Comparison of ENCODE assay signal across 29 mouse cellular contexts in genomic region chr19:8705026-8705708, GRCm38 (mm10). TPM values are rescaled to one million over a fixed set of nuclear protein-coding genes. Genes with fewer than 3 reads are reported as not detected.
DNase-seq lines count a peak whose midpoint lies in the region; ATAC-seq and TF ChIP-seq lines count a peak whose summit lies in the region.
"Had no signal": no experiment of that assay in that cellular context is flagged by ENCODE, and none has a peak within 500 bp of the region (broad histone marks: within the 10 kb centered on the region; RNA-seq: fewer than 3 reads in every experiment).

No protein-coding gene starts in this region.

- H3K36me3 ChIP-seq in liver, embryonic 12.5 days = peaks cover 42% of the 10 kb centered on the region
- peaks cover 37% of the 10 kb centered on the region for H3K36me3 ChIP-seq in ES-Bruce4 (ENCODE audit: control insufficient read depth, insufficient read depth, low read length, poor library complexity, severe bottlenecking)
- peaks cover 42% of the 10 kb centered on the region for H3K36me3 ChIP-seq in limb, embryonic 10.5 days
- peaks cover 25% of the 10 kb centered on the region for H3K36me3 ChIP-seq in stomach, postnatal 0 days (ENCODE audit: control insufficient read depth, insufficient read depth, low read length)
- H3K36me3 ChIP-seq in forebrain, embryonic 11.5 days (ENCODE audit: control insufficient read depth, insufficient read depth, low read length) = peaks cover 18% of the 10 kb centered on the region

- H3K4me1 ChIP-seq in liver, embryonic 12.5 days = peaks cover 38% of the 10 kb centered on the region
- H3K4me1 ChIP-seq in ES-Bruce4 (ENCODE audit: control insufficient read depth, insufficient read depth, low read length) = peaks cover 3% of the 10 kb centered on the region
- no peaks in the 10 kb centered on the region for H3K4me1 ChIP-seq in limb, embryonic 10.5 days
- no peaks in the 10 kb centered on the region for H3K4me1 ChIP-seq in stomach, postnatal 0 days (replicated peaks; ENCODE audit: control insufficient read depth, insufficient read depth)
- H3K4me1 ChIP-seq in forebrain, embryonic 11.5 days (replicated peaks; ENCODE audit: control insufficient read depth, insufficient read depth, low read length) = no peaks in the 10 kb centered on the region
- H3K4me1 ChIP-seq: embryonic facial prominence, embryonic 12.5 days; forebrain, embryonic 15.5 days had no signal

- no peaks in the 10 kb centered on the region for H3K9me3 ChIP-seq in liver, embryonic 12.5 days (replicated peaks)
- no peaks in the 10 kb centered on the region for H3K9me3 ChIP-seq in ES-Bruce4 (replicated peaks; ENCODE audit: control insufficient read depth, insufficient read depth, low read length, poor library complexity, severe bottlenecking)
- no peaks in the 10 kb centered on the region for H3K9me3 ChIP-seq in limb, embryonic 10.5 days (replicated peaks)
- no peaks in the 10 kb centered on the region for H3K9me3 ChIP-seq in stomach, postnatal 0 days (ENCODE audit: control insufficient read depth, low read length)
- H3K9me3 ChIP-seq in forebrain, embryonic 11.5 days (ENCODE audit: control insufficient read depth, low read length) = no peaks in the 10 kb centered on the region
- H3K9me3 ChIP-seq: embryonic facial prominence, embryonic 12.5 days; forebrain, embryonic 15.5 days; hindbrain, embryonic 10.5 days; kidney, embryonic 15.5 days; limb, embryonic 15.5 days; lung, embryonic 15.5 days; megakaryocyte, embryonic 14.5 days had no signal

- no peak for TF ChIP-seq CTCF in ES-Bruce4 (IDR thresholded peaks at IDR 0.05; ENCODE audit: low read depth, low read length)
- TF ChIP-seq CTCF in stomach, postnatal 0 days (IDR thresholded peaks at IDR 0.05; ENCODE audit: low read depth) = no peak

- H3K27ac ChIP-seq in liver, embryonic 12.5 days = peak overlapping the region; percentile 66
- H3K27ac ChIP-seq in ES-Bruce4 (ENCODE audit: insufficient read depth, low read length) = peak overlapping the region; percentile 73
- H3K27ac ChIP-seq in limb, embryonic 10.5 days = 0 out of 2 replicates have a peak overlapping the region, but pooled peaks have one; percentile 25
- peak overlapping the region; percentile 61 for H3K27ac ChIP-seq in stomach, postnatal 0 days (replicated peaks)
- no peak overlapping the region for H3K27ac ChIP-seq in forebrain, embryonic 11.5 days (ENCODE audit: low read depth, low read length)
- H3K27ac ChIP-seq: embryonic facial prominence, embryonic 12.5 days; forebrain, embryonic 15.5 days; hindbrain, embryonic 10.5 days; kidney, embryonic 15.5 days; limb, embryonic 15.5 days; lung, embryonic 15.5 days had no signal

- no peak for DNase-seq in liver
- no peak for DNase-seq in limb, embryonic 10.5 days (ENCODE audit: low spot score)
- DNase-seq in stomach, postnatal 0 days (ENCODE audit: low spot score) = no peak
- no peak for DNase-seq in heart, postnatal 25 days (ENCODE audit: low spot score)
- DNase-seq in forebrain, embryonic 11.5 days (ENCODE audit: low spot score) = no peak
- DNase-seq: adrenal gland, adult 8-10 months; cerebellum, adult 11-12 months; cerebellum, postnatal 10 days; heart, adult 11 months; kidney, postnatal 4 days; lung, postnatal 36 days; midbrain, embryonic 14.5 days; thymus, postnatal 4 days had no signal

- intact Hi-C loops in heart, postnatal 25 days (cut with DNase I) = no loop called here

- no peak overlapping the region for H3K4me2 ChIP-seq in liver, embryonic 12.5 days
- no peak overlapping the region for H3K4me2 ChIP-seq in stomach, postnatal 0 days (replicated peaks; ENCODE audit: low read depth)
- H3K4me2 ChIP-seq in forebrain, embryonic 11.5 days (ENCODE audit: low read depth, low read length, severe bottlenecking) = no peak overlapping the region
- H3K4me2 ChIP-seq: embryonic facial prominence, embryonic 12.5 days; forebrain, embryonic 15.5 days; heart, embryonic 11.5 days; kidney, embryonic 15.5 days; limb, embryonic 15.5 days; lung, embryonic 15.5 days had no signal

- no peak for TF ChIP-seq POLR2A in ES-Bruce4 (IDR thresholded peaks at IDR 0.05; ENCODE audit: insufficient read depth, low read length)

- H3K27me3 ChIP-seq in liver, embryonic 12.5 days (replicated peaks) = no peaks in the 10 kb centered on the region
- H3K27me3 ChIP-seq in ES-Bruce4 (ENCODE audit: control insufficient read depth, insufficient read depth, low read length, poor library complexity, severe bottlenecking) = no peaks in the 10 kb centered on the region
- no peaks in the 10 kb centered on the region for H3K27me3 ChIP-seq in limb, embryonic 10.5 days (ENCODE audit: low read depth, poor library complexity, severe bottlenecking)
- H3K27me3 ChIP-seq in stomach, postnatal 0 days (ENCODE audit: control insufficient read depth, insufficient read depth, low read length) = no peaks in the 10 kb centered on the region
- no peaks in the 10 kb centered on the region for H3K27me3 ChIP-seq in forebrain, embryonic 11.5 days (ENCODE audit: control insufficient read depth, insufficient read depth, low read length)
- H3K27me3 ChIP-seq: embryonic facial prominence, embryonic 12.5 days; forebrain, embryonic 15.5 days; kidney, embryonic 15.5 days; limb, embryonic 15.5 days; lung, embryonic 15.5 days; megakaryocyte, embryonic 14.5 days had no signal

- ATAC-seq in liver, embryonic 12.5 days = no peak
- ATAC-seq in stomach, postnatal 0 days (ENCODE audit: low FRiP score, low TSS enrichment) = 0 out of 2 replicates have a peak, but pooled peaks have one; percentile 44
- no peak for ATAC-seq in forebrain, embryonic 11.5 days (replicated peaks; ENCODE audit: low FRiP score)
- ATAC-seq: activated CD4-positive, CD25-positive, alpha-beta regulatory T cell, adult 4 months; forebrain, embryonic 15.5 days; intestine, postnatal 0 days had no signal

- 80% methylated on average over 6 of the region's 6 CpGs for WGBS in liver, embryonic 12.5 days (ENCODE audit: insufficient replicate concordance)
- 83% methylated on average over 6 of the region's 6 CpGs for WGBS in limb, embryonic 10.5 days
- 62% methylated on average over 6 of the region's 6 CpGs for WGBS in stomach, postnatal 0 days
- WGBS in forebrain, embryonic 11.5 days = 75% methylated on average over 6 of the region's 6 CpGs

- no peak overlapping the region for H3K4me3 ChIP-seq in liver, embryonic 12.5 days
- no peak overlapping the region for H3K4me3 ChIP-seq in ES-Bruce4 (ENCODE audit: low read depth, low read length)
- no peak overlapping the region for H3K4me3 ChIP-seq in limb, embryonic 10.5 days
- no peak overlapping the region for H3K4me3 ChIP-seq in stomach, postnatal 0 days (ENCODE audit: low read depth, low read length)
- no peak overlapping the region for H3K4me3 ChIP-seq in forebrain, embryonic 11.5 days (ENCODE audit: low read depth, low read length)
- H3K4me3 ChIP-seq: embryonic facial prominence, embryonic 12.5 days; forebrain, embryonic 15.5 days; hindbrain, embryonic 10.5 days; kidney, embryonic 15.5 days; limb, embryonic 15.5 days; lung, embryonic 15.5 days; megakaryocyte, embryonic 14.5 days had no signal

- no peak overlapping the region for H3K9ac ChIP-seq in liver, embryonic 12.5 days
- no peak overlapping the region for H3K9ac ChIP-seq in ES-Bruce4 (ENCODE audit: low read depth, poor library complexity, severe bottlenecking)
- no peak overlapping the region for H3K9ac ChIP-seq in stomach, postnatal 0 days (ENCODE audit: low read length)
- H3K9ac ChIP-seq in forebrain, embryonic 11.5 days (ENCODE audit: low read length) = no peak overlapping the region
- H3K9ac ChIP-seq: embryonic facial prominence, embryonic 12.5 days; forebrain, embryonic 15.5 days; kidney, embryonic 15.5 days; limb, embryonic 15.5 days; lung, embryonic 15.5 days had no signal

- TF ChIP-seq EP300 in ES-Bruce4 (IDR thresholded peaks at IDR 0.05; ENCODE audit: insufficient read depth, low read depth, low read length) = no peak
- TF ChIP-seq EP300 in stomach, postnatal 0 days (optimal IDR thresholded peaks at IDR 0.05) = no peak

RNA-seq across cellular contexts. Expression of gene Slc3a2, which starts 18.0 kb away (rescaled TPM):
- 133 and 141 TPM in 2 replicates for polyA plus RNA-seq in liver, embryonic 12.5 days (2016; fragmentation: Nextera tagmentation; extraction: Ambion mirVana)
- polyA plus RNA-seq in ES-Bruce4 (2011; ENCODE audit: insufficient read depth, insufficient read length, low read depth, missing spikeins) = 170 TPM in 2 replicates
- 119 and 128 TPM in 2 replicates for polyA plus RNA-seq in limb, embryonic 10.5 days (2016; fragmentation: Nextera tagmentation; extraction: Ambion mirVana)
- 82.5 and 87.0 TPM in 2 replicates for polyA plus RNA-seq in stomach, postnatal 0 days (2015; fragmentation: Nextera tagmentation; extraction: Ambion mirVana)
- total RNA-seq in heart, postnatal 25 days (2021) = 10 to 100 TPM; 36.1 to 38.0 TPM
- 132 and 143 TPM in 2 replicates for polyA plus RNA-seq in forebrain, embryonic 11.5 days (2014; fragmentation: Nextera tagmentation; extraction: Ambion mirVana)

RNA-seq across cellular contexts. Expression of gene Wdr74, which starts 30.5 kb away (rescaled TPM):
- polyA plus RNA-seq in liver, embryonic 12.5 days (2016; fragmentation: Nextera tagmentation; extraction: Ambion mirVana) = 87.1 and 95.9 TPM in 2 replicates
- 81.1 and 97.0 TPM in 2 replicates for polyA plus RNA-seq in ES-Bruce4 (2011; ENCODE audit: insufficient read depth, insufficient read length, low read depth, missing spikeins)
- polyA plus RNA-seq in limb, embryonic 10.5 days (2016; fragmentation: Nextera tagmentation; extraction: Ambion mirVana) = 121 and 145 TPM in 2 replicates
- 55.6 and 55.7 TPM in 2 replicates for polyA plus RNA-seq in stomach, postnatal 0 days (2015; fragmentation: Nextera tagmentation; extraction: Ambion mirVana)
- 10 to 100 TPM; 17.9 to 18.9 TPM for total RNA-seq in heart, postnatal 25 days (2021)
- polyA plus RNA-seq in forebrain, embryonic 11.5 days (2014; fragmentation: Nextera tagmentation; extraction: Ambion mirVana) = 79.5 and 89.2 TPM in 2 replicates

RNA-seq across cellular contexts. Expression of gene 1700092M07Rik, which starts 35.4 kb away (rescaled TPM):
- 2.1 and 2.3 TPM in 2 replicates for polyA plus RNA-seq in liver, embryonic 12.5 days (2016; fragmentation: Nextera tagmentation; extraction: Ambion mirVana)
- polyA plus RNA-seq in ES-Bruce4 (2011; ENCODE audit: insufficient read depth, insufficient read length, low read depth, missing spikeins) = 2.2 TPM in 1 of 2 replicates, not detected in the other
- 2.8 and 3.1 TPM in 2 replicates for polyA plus RNA-seq in limb, embryonic 10.5 days (2016; fragmentation: Nextera tagmentation; extraction: Ambion mirVana)
- polyA plus RNA-seq in stomach, postnatal 0 days (2015; fragmentation: Nextera tagmentation; extraction: Ambion mirVana) = 0.59 and 0.62 TPM in 2 replicates
- not detected for total RNA-seq in heart, postnatal 25 days (2021)
- polyA plus RNA-seq in forebrain, embryonic 11.5 days (2014; fragmentation: Nextera tagmentation; extraction: Ambion mirVana) = 2.3 and 3.1 TPM in 2 replicates
- total RNA-seq: gastrocnemius, adult 8-10 months had no signal
- polyA plus RNA-seq: activated CD4-positive, CD25-positive, alpha-beta regulatory T cell, adult 4 months; cortical plate, adult 2 months; small intestine, adult 2 months had no signal

RNA-seq across cellular contexts. Expression of gene Stx5a, which starts 36.0 kb away (rescaled TPM):
- polyA plus RNA-seq in liver, embryonic 12.5 days (2016; fragmentation: Nextera tagmentation; extraction: Ambion mirVana) = 56.2 and 58.4 TPM in 2 replicates
- 45.6 and 47.1 TPM in 2 replicates for polyA plus RNA-seq in ES-Bruce4 (2011; ENCODE audit: insufficient read depth, insufficient read length, low read depth, missing spikeins)
- polyA plus RNA-seq in limb, embryonic 10.5 days (2016; fragmentation: Nextera tagmentation; extraction: Ambion mirVana) = 99.3 and 134 TPM in 2 replicates
- 81.9 and 82.2 TPM in 2 replicates for polyA plus RNA-seq in stomach, postnatal 0 days (2015; fragmentation: Nextera tagmentation; extraction: Ambion mirVana)
- total RNA-seq in heart, postnatal 25 days (2021) = 10 to 100 TPM; 27.6 to 31.0 TPM
- 88.4 and 93.8 TPM in 2 replicates for polyA plus RNA-seq in forebrain, embryonic 11.5 days (2014; fragmentation: Nextera tagmentation; extraction: Ambion mirVana)

RNA-seq across cellular contexts. Expression of gene Chrm1, which starts 41.6 kb away (rescaled TPM):
- polyA plus RNA-seq in liver, embryonic 12.5 days (2016; fragmentation: Nextera tagmentation; extraction: Ambion mirVana) = not detected in 2 replicates
- not detected in 2 replicates for polyA plus RNA-seq in ES-Bruce4 (2011; ENCODE audit: insufficient read depth, insufficient read length, low read depth, missing spikeins)
- 0.10 TPM in 1 of 2 replicates, not detected in the other for polyA plus RNA-seq in limb, embryonic 10.5 days (2016; fragmentation: Nextera tagmentation; extraction: Ambion mirVana)
- 1.4 and 1.8 TPM in 2 replicates for polyA plus RNA-seq in stomach, postnatal 0 days (2015; fragmentation: Nextera tagmentation; extraction: Ambion mirVana)
- not detected for total RNA-seq in heart, postnatal 25 days (2021)
- polyA plus RNA-seq in forebrain, embryonic 11.5 days (2014; fragmentation: Nextera tagmentation; extraction: Ambion mirVana) = 0.13 TPM in 1 of 2 replicates, not detected in the other
- total RNA-seq: gastrocnemius, adult 8-10 months had no signal
- polyA plus RNA-seq: activated CD4-positive, CD25-positive, alpha-beta regulatory T cell, adult 4 months; heart, postnatal 0 days had no signal
